Mouse (Mus musculus): Measurements from ENCODE around the gene Hopx.

Gene Hopx

DNA sequence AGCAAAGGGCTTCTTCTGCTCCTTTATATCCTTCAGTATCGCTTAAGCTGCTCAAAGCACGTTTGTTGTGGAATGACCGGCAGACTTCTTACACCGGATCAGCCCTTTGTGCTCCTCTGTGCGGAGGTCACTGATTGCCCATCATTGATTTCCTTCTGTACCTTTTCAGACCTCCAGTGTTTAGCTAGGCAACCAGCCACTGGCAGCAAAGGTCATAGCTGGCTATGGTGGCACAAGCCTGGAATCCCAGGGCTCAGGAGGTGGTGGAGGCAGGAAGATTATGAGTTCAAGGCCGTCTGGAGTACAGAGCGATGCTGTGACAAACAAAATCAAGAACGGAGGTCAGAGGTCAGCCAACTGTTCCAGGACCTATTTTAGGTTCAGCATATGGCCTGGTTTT is 17.0 kb upstream of the Hopx start:
- no peak for DNase-seq

GRCm38 (mm10) chr5:77130310-77131020 is 15.5 kb upstream of the Hopx start:
- no peak for DNase-seq

DNA sequence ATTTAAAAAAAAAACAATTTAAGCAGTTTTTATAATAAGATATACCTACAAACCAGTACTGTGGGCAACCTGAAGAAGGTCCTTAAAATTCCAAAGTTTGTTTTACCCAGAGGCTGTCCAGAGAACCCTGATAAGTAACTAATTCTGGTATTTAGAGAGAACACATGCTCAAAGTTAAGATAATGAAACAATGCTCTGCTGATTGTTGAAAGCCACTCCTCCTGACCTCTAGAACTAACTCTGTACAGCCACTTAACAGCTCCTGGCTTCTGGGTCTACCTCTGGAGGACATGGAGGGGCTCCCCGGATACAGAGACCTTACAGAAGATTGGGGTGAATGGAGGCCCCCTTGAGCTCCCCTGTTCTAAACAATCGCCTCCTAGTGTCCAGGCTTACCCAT is 15.0 kb upstream of the Hopx start:
- DNase-seq = no peak

DNA sequence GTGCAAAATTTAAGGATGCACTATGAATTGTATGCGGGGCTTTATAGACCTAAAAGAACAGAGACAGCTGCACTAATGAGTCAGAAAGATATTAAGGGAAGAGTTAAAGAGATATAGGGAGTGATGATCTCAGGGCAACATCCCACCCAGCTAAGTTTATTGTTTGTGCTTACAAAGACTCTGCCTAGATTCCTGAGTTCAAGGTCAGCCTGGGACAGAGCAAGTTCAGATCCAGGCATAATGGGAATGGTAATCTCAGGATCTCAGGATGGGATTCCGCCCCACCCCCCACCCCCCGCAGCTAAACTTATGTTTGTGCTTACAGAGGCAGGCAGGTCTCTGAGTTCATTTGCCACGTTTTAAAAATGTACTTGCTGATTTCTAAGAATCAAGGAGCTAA is 13.9 kb upstream of the Hopx start:
- DNase-seq = no peak

GRCm38 (mm10) chr5:77126415-77126968 is 11.6 kb upstream of the Hopx start:
- DNase-seq = no peak

DNA sequence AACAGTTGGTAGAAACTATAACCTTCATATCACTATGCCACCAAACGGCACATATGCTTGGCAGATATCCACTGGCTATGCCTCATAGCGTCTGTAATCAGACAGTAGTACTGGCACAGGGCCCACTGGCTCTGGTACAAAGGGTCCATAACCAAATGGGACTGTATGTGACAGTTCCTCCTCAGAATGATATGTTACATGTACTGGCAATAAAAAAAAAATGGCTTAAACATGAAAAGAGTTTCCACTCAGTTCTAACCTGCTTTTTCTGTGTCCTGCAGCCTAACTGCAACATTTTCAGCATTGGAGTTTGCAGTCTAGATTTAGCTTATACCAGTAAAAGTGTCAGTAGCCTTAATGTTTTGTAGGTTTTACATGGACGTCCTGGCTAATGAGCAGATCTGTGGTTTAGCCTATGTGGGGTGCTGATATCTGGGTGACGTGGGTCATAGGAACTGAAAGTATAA is 9.9 kb upstream of the Hopx start:
- no peak for DNase-seq

GRCm38 (mm10) chr5:77124165-77124564 is 9.2 kb upstream of the Hopx start:
- no peak for DNase-seq

DNA sequence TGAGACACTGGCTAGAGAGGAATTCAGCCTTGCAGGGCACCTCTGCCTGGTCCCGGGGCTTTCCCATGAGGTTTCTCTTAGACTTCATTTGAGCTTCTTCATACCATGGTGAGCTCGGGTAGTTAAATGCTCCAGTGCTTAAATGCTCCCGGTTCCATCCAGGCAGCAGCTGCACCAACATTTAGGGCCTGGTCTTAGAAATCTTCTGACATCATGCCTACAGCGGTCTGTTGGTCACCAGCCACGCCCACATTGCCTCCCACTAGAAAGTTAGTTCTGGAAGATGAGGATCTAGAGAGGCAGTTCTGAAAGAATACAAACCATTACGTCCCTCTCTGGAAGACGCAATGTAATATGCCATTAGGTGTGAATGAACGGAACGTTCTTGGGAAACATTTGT is 8.7 kb upstream of the Hopx start:
- DNase-seq = no peak

GRCm38 (mm10) chr5:77122254-77123192 is 7.6 kb upstream of the Hopx start:
- no peak for DNase-seq

DNA sequence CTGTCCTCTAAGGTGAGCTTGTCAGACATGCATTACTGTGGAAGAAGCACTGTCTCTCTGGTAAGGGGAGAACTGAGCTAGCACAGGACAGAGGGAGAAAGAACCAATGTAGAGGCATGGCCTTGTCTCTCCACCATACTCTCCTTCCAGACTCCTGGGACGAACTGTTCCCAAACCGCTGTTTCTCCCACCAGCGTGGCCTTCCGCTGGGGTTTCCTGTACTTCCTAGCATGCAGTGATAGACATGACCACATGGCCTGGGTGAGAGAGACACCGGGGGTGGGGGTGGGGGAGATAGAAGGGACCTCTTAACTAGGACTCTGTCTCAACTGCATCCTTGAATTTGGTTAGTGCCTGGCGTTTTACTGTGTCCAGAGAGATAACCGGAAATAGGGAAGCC is 5.8 kb upstream of the Hopx start:
- no peak for DNase-seq

DNA sequence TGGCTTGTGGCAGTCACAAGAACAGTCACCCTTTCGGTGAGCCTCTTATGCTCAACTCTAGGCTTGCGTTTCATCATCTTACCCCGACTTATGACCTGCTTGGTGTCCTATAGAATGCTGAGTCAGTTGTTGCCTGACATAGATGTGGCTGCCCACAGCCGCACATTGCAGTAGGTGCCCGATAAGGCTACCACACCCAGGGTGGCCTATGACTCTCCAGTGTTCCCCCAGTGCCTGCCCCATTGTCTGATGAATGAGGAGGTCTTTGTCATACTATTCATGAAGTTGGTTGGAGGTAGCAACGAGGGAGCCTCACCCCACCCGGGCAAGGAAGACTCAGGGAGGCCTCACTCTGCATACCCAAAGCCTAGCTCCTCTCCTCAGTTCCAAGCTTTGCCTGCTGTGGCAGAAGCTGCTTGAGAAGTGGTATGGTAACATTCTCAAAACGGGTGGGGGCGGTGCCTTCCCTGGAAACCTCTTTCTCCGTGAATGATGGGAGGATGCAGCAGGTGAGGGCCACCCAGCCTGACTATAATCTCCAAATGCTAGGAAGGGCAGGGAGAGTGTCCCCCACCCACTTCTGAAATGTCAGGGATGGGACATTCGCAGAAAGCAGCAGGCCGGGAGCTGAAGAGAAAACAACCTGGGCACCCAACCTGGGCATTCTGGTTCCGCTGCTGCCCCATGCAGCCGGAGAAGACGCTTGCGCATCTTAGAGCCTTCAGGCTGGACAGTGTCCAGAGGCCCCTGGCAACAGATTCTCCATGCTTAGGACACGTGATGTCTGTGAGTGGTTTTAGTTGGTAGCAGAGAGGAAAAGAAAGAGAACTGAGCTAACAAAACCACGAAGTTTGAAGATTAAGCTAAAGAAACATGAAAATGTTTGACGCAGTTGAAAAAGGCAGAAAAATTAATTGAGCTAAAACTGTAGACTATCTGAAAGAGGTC is 4.8 kb upstream of the Hopx start:
- no peak for DNase-seq

GRCm38 (mm10) chr5:77115732-77116131 is 811 bp upstream of the Hopx start:
- no peak for DNase-seq

DNA sequence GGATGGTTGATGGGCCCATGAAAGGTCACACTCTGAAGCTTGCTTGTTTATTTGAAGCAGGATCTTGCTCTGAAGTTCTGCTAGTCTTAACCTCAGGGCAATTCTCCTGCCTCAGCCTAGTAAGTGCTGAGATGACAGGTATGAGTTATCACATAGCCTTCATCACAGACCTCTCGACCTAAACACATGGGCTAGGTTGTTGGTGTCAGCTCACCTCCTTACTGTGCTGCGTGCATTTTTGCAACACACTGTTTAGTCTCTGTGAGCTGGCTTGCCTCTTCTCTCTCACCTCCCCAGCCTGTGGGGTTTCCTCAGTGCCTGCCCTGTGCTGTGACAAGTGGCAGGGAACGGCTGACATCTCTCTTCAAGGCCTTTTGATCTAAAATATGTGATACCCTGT is 1.1 kb downstream of the Hopx start:
- DNase-seq = no peak

DNA sequence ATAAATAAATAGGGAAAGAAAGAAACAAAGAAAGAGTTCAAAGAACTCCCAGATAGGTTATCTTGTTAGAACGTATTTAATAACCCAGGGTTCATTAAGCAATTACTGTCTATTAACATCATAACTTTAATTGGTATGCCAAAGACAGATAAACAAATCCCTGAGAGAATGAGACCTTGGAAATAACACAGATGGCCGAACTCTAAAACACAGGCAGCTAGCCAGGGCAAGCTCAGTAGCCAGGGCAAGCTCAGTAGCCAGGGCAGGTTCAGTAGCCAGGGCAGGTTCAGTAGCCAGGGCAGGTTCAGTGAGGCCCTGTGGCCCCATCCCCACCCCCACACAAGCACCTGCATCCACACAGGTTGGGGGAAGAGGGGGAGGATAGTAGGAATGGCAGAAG is 2.9 kb downstream of the Hopx start:
- DNase-seq = no peak

DNA sequence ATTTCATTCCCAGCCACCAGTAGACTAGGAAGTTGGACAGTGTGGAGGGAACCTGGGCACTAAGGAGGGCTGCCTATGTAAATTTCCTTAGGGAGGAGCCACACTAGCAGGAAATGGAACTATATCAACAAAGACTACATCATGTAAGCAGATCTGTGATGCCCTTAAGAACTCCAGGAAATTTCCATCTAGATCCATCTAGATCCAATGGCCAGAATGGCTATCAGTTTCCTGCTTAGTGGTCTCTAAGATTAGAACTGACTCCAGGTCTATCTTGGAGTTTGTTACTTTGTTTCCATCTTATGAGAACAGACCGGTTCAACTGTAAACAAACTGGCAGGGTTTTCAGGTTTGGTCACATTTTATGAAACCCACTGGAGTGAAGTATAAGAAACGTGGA is 5.1 kb downstream of the Hopx start:
- DNase-seq = no peak

DNA sequence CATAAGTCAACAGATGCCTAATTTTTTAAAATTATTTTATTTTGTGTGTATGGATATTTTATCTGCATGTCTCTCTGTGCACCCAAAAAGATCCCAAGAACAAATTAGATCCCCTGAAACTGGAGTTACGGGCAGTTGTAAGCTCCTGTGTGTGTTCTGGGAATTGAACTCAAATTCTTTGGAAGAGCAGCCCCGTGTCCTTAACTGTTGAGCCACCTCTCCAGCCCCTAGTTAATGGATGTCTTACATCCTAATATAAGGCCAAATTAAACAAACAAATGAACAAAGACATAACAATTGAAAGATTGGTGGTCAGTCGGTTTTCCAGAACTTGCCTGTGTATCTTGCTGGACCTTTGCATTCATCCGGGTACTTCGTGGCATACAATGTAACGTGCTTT is 6.1 kb downstream of the Hopx start:
- DNase-seq = no peak

GRCm38 (mm10) chr5:77107146-77107822 is 7.6 kb downstream of the Hopx start:
- no peak for DNase-seq

GRCm38 (mm10) chr5:77102522-77103365 is 12.2 kb downstream of the Hopx start:
- no peak for DNase-seq

GRCm38 (mm10) chr5:77100691-77101090 is 14.2 kb downstream of the Hopx start:
- no peak for DNase-seq

DNA sequence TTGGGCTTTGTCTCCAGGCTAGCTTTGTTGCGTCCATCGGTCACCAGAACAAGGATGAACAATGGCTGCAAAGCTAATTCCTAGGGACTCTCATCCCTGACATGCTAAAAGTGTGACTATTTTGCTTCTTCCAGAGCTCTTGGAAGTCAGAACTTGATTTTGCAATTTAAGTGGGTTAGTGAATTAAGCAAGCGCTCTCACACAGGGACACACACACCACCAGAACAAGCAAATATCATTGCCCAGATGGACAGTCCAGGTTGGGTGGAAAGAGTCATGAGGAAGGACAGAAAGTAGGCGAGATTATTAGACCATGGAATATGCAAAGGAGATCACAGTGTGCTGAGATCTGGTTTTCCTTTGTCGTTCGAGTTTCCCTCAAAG is 14.9 kb downstream of the Hopx start:
- DNase-seq = no peak

- no peak for DNase-seq
Observed at GRCm38 (mm10) chr5:77099317-77099996, 15.5 kb downstream of the Hopx start.

Measured in thymus, postnatal 25 days (tissue).